Mouse (Mus musculus) adrenal gland, postnatal 25 days (tissue): ENCODE measurements around the gene Slc2a1. TPM values are rescaled to one million over a fixed set of nuclear protein-coding genes. Genes with fewer than 3 reads are reported as not detected.

Experiments
- DNase-seq: peaks from one replicate; pipeline ENCODE4 v3.0.0; 2021; ENCODE audit warnings: mixed read lengths
- long read RNA-seq: library from polyadenylated mRNA; stranded (forward); transcript quantifications from one replicate; pipeline ENCODE4 v2.0.0, GENCODE M21; 2021
- total RNA-seq: library from RNA; stranded (reverse); gene quantifications from 2 replicates; pipeline ENCODE4 v1.2.3, GENCODE M21; 2021

The Slc2a1 gene
- total RNA-seq: 19.7 and 21.6 TPM in 2 replicates
- long read RNA-seq, transcript Slc2a1-201 (10 exons, 3,260 nt): major isoform, 14 of 19 reads
- long read RNA-seq, partial matches to known transcripts: 5 of 19 reads
- long read RNA-seq, other reads (novel, unspliced or antisense): 0 of 19 reads

GRCm38 (mm10) chr4:119108495-119109408, at the start of gene Slc2a1:
Slc2a1 (plus strand) TSS chr4:119108711.
- DNase-seq: peak; percentile 94

- DNase-seq: no peak
These were observed 41.7 kb upstream of the Slc2a1 start for GRCm38 (mm10) chr4:119066791-119067190.

- DNase-seq: no peak
These were observed 41.3 kb upstream of the Slc2a1 start for GRCm38 (mm10) chr4:119067204-119067603.

- no peak for DNase-seq
These were observed 39.6 kb upstream of the Slc2a1 start for GRCm38 (mm10) chr4:119068918-119069317.

DNA sequence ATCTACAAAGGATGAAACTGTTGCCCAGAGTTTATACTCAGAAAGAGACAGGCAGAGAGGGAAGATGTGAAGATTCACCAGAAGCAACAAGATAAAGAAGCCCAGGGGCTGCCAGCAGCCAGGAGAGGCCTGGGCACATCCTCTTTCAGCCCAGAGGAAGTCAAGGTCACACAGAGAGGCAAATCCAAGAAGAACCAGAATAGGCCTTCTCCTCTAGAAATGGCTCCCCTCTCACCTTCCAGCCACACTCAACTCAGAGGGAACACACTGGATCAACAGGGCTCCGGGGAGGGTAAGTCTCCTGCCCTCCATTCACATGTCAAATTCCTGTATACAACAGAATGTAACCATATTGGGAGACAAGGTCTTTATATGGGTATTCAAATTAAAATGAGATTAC, 38.3 kb upstream of the Slc2a1 start:
- no peak for DNase-seq

DNA sequence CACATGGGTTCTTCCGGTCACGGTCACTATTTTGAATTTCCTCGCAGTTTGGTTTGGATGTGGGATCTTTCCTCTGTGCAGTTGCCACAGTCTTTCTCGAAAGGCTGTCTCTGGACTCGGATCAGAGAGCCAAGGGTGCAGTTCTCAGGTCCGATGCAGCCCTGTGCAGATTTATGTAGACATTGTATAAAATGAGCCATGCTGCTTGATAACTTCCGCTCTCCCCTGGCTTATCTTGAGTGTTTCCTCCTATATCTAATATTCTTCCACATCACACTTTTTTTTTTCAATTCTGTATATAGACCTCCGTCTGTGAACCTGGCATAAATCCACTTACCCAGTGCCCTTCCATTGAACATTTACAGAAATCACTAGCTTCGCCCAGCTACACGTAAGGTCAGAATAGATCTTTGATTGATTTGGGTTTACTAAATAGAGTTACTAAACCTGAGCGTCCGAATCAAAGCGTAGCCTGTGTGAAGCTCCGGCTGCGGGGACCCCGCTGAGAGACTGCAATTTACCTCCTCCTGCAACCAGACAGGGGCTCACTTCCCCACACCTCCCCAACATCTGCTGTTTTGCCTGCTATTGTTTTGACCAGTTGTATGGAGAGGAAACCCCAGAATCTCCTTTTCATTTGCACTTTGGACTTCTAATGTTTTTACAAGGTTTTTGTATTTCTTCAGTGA, 37.4 kb upstream of the Slc2a1 start:
- DNase-seq: no peak

GRCm38 (mm10) chr4:119071648-119072362, 36.7 kb upstream of the Slc2a1 start:
- DNase-seq: no peak

DNA sequence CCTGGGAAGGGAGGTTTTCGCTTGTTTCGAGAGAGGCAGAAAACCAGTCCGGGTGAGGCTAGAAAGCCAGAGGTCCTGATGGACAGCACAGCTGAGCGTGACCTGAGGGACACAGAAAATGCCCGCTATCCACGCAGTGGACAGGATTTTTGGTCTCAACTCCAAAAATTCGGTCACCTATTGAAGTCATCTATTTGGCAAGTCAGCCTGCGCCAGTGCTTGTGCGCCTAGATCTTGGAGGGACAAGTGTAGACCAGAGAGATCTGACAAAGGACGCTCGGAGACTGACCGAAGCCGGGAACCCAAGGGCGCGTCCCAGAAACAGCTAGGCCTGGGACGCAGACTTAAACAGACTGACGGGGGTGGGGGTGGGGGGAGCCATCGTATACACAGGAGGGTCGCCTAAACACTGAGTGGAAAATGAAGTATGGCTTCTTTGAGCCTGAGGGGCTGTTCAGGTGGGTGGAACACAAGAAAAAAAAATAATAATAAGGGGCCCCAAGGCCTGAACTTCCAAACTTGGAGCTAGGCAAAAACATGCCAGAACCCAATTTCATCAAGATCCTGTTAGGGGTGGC, 36.1 kb upstream of the Slc2a1 start:
- DNase-seq: no peak

- DNase-seq: no peak
These were observed 35.5 kb upstream of the Slc2a1 start for GRCm38 (mm10) chr4:119072941-119073451.

DNA sequence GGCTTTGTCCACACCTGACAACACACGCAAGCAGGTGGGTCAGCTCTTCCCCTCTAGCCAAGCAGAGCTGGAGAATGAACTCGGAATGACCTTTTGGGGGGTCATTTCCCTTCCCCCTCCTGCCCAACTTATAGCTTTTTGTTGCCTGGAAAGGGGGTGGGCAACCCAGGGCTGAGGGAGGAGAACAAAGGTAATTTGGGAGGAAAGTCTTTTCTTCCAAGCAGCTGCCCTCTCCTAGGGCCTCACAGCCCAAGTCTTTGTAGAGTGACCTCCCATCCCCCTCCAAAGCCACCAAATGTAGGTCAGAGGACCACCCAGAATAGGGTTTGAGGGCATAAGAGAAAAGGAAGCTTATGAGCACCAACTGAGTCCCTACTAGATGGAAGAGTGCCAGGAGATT, 34.9 kb upstream of the Slc2a1 start:
- no peak for DNase-seq

GRCm38 (mm10) chr4:119074596-119074995, 33.9 kb upstream of the Slc2a1 start:
- DNase-seq: no peak

GRCm38 (mm10) chr4:119075273-119075672, 33.2 kb upstream of the Slc2a1 start:
- no peak for DNase-seq

DNA sequence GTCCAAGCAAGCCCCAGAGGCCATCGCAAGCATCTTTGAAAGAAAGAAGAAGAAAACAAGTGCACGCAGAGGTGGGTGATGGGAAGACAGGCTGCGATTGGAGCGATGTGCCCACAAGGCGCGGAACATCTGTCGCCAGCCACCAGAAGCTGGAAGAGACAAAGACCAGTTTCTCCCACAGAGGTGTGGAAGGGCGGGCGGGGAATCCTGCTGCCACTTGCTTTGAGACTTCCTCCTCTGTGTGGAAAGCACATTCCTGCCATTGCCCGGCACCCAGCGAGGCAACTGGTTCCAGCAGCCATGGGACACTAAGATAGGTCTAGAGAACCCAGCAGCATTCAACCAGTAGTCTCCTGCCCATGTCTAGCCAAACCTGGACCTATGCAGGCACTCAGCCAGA, 32.2 kb upstream of the Slc2a1 start:
- no peak for DNase-seq

DNA sequence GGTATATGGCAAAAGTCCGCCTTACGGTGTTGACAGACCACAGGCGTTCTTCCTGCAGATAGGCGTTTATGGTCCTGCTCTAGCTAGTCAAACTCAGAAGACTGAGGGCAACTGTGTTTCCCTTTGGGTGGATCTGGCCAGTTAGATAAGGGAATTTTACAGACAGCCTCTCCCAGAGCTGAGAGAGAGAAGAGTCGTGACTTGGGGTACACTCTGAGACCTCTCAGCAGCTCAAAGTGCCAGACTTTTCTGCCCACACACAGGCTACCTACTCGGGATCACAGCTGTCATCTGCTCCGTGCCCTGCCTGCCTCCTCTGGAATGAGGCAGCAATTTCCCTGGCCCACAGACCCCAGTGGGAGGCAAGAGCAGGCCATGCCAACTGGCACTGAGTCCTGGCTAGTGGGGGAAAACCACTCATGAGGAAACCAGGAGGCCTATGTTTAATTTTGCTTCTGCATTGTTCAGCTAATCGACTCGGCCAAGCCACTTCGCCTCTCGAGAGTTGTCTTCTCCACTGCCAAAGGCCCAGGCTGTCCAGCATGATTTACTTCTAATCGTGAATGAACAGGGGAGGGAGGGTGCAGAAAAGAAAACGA, 31.3 kb upstream of the Slc2a1 start:
- peak; percentile 34 for DNase-seq

GRCm38 (mm10) chr4:119079928-119080327, 28.6 kb upstream of the Slc2a1 start:
- no peak for DNase-seq

DNA sequence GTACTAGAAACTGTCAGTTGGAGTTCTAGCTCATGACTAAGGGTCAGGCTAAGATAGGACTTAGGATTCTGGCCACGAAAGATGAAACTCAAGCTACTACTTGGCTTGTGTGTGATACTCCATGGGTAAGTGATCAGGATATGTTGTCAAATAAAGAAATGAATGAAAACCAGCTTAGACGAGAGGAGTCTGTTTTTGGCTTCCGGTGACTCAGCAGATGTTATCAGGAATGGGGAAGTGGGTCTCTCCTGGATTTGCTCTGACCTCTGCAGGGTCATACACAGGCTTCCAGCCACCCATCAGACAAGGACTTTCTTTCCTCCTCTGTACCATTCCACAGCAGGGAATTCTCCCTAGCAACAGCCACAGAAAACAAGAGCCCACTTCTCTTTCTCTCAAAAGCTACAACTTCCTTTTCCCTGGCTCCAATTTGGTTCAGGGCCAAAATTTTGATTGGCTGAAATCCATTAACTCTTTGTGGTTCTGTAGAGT, 25.7 kb upstream of the Slc2a1 start:
- DNase-seq: no peak

DNA sequence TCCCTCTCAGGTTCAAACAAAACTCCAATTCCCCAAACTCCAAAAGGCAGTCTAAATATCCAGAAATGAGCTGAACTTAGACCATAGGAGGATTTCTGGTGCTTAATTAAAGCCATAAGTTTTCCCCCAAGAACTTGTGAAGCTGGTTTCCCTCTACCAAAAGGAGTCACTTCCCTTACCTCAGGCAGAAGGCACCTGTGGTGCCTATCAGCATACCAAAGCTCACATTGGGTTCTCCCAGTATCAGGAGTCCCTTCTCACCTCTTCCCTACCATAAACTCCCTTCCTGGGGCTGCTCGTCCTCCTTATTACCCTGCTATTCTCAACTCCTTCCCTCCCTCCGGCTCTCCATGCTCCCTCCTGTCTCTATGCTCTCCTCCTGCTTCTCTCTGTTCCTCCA, 20.1 kb upstream of the Slc2a1 start:
- DNase-seq: no peak

GRCm38 (mm10) chr4:119093890-119094289, 14.6 kb upstream of the Slc2a1 start:
- DNase-seq: no peak

- no peak for DNase-seq
These were observed 13.5 kb upstream of the Slc2a1 start for GRCm38 (mm10) chr4:119094987-119095386.

GRCm38 (mm10) chr4:119096401-119096800, 12.1 kb upstream of the Slc2a1 start:
- no peak for DNase-seq

GRCm38 (mm10) chr4:119097421-119097820, 11.1 kb upstream of the Slc2a1 start:
- no peak for DNase-seq
